Mouse (Mus musculus): ENCODE results near the gene Frrs1. TPM values are rescaled to one million over a fixed set of nuclear protein-coding genes. Genes with fewer than 3 reads are reported as not detected.

The Frrs1 gene
- polyA plus RNA-seq, 1 experiment from 2014 or later, result 66.7 TPM

DNA sequence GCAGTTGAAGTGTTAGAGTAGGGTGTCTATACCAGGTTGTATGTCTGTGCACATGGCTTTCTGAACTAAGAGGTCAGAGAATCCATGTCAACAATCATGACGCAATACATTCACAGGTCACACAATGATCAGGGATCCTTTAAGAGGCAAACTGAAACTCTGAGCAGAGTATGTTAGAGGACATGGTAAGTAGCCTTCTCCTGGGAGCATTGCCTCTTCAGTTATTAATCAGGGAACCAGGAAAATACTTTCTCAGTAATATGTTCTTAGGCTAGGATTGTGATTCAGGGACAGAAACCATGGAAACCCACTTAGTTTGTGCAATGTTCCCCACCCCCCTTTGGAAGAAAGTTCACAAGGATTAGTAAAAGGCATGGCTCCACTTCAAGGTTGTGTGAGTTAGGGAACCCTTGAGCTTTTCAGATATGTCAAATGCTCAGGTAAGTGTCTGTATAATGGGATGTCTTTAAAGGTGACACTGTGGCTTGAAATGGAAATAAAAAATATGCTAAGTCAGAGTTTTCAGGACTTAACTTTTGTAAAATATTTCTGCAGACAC lies 82.4 kb downstream of the Frrs1 start:
- Histone ChIP-seq H3K27ac (ENCODE audit: low read depth, low read length) (no peak overlapping the region), H3K27me3 (replicated peaks; ENCODE audit: control insufficient read depth, insufficient read depth, low read length) (no peaks in the 10 kb centered on the region), H3K36me3 (ENCODE audit: control insufficient read depth, insufficient read depth, low read length) (no peaks in the 10 kb centered on the region), H3K4me2 (no peak overlapping the region), H3K9ac (ENCODE audit: low read depth, low read length) (no peak overlapping the region), H3K4me3 (ENCODE audit: low read depth, low read length) (no peak overlapping the region), H3K9me3 (ENCODE audit: control insufficient read depth, low read length) (no peaks in the 10 kb centered on the region), H3K4me1 (replicated peaks; ENCODE audit: control insufficient read depth, insufficient read depth, low read length) (no peaks in the 10 kb centered on the region)
- no peak for ATAC-seq (replicated peaks; ENCODE audit: low FRiP score)
- WGBS, result 89% methylated on average over 1 of the region's 1 CpGs
- no peak for DNase-seq (ENCODE audit: low spot score)

DNA sequence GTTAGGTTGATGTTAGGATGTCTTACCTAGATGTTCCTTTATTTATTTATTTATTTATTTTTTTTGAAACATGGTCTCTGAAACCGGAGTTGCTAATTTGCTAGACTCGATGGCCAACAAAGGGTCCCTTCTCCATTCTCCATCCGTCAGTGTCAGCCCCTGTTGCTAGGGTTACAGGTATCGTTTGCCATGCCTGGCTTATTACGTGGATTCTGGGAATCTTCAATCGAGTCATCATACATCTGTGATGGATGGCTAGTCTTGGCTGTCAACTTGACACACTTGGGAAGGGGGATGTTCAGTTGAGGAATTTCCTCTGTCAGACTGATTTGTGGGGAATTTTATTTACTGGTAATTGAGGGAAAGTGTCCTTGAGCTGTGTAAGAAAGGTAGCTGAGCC lies 83.5 kb downstream of the Frrs1 start:
- no peaks in the 10 kb centered on the region for H3K36me3 ChIP-seq (ENCODE audit: control insufficient read depth, insufficient read depth, low read length)
- ATAC-seq (replicated peaks; ENCODE audit: low FRiP score) (no peak), DNase-seq (ENCODE audit: low spot score) (no peak)
- no peak overlapping the region for H3K4me3 ChIP-seq (ENCODE audit: low read depth, low read length)
- no peak overlapping the region for H3K27ac ChIP-seq (ENCODE audit: low read depth, low read length)
- 80% methylated on average over 6 of the region's 6 CpGs for WGBS
- no peaks in the 10 kb centered on the region for H3K9me3 ChIP-seq (ENCODE audit: control insufficient read depth, low read length)
- H3K9ac ChIP-seq (ENCODE audit: low read depth, low read length), result no peak overlapping the region
- no peaks in the 10 kb centered on the region for H3K4me1 ChIP-seq (replicated peaks; ENCODE audit: control insufficient read depth, insufficient read depth, low read length)
- no peak overlapping the region for H3K4me2 ChIP-seq
- no peaks in the 10 kb centered on the region for H3K27me3 ChIP-seq (replicated peaks; ENCODE audit: control insufficient read depth, insufficient read depth, low read length)

DNA sequence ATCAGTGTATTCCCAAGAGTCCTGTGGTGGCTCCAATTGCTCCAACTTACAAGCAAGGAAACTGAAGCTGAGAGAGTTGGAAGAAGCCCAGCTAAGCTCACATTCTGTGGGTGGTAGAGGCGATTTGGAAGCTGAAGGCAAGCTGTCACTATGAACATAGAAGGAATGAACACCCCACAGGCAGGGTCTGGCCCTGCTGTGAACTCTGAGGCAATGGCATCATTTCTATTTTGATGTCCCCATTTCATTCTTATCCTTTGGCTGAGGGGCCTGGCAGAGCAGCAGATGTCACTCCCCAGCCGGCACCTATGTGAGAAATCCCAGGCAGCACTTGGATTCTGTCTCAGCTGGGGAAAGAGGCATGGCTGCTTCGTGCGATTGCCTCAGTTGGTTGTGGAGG lies 84.2 kb downstream of the Frrs1 start:
- no peak overlapping the region for H3K27ac ChIP-seq (ENCODE audit: low read depth, low read length)
- H3K4me3 ChIP-seq (ENCODE audit: low read depth, low read length), result no peak overlapping the region
- H3K27me3 ChIP-seq (replicated peaks; ENCODE audit: control insufficient read depth, insufficient read depth, low read length), result no peaks in the 10 kb centered on the region
- H3K9me3 ChIP-seq (ENCODE audit: control insufficient read depth, low read length), result no peaks in the 10 kb centered on the region
- no peaks in the 10 kb centered on the region for H3K4me1 ChIP-seq (replicated peaks; ENCODE audit: control insufficient read depth, insufficient read depth, low read length)
- ATAC-seq (replicated peaks; ENCODE audit: low FRiP score) (no peak), DNase-seq (ENCODE audit: low spot score) (no peak)
- no peak overlapping the region for H3K4me2 ChIP-seq
- H3K9ac ChIP-seq (ENCODE audit: low read depth, low read length), result no peak overlapping the region
- no peaks in the 10 kb centered on the region for H3K36me3 ChIP-seq (ENCODE audit: control insufficient read depth, insufficient read depth, low read length)
- WGBS, result 53% methylated on average over 4 of the region's 4 CpGs

DNA sequence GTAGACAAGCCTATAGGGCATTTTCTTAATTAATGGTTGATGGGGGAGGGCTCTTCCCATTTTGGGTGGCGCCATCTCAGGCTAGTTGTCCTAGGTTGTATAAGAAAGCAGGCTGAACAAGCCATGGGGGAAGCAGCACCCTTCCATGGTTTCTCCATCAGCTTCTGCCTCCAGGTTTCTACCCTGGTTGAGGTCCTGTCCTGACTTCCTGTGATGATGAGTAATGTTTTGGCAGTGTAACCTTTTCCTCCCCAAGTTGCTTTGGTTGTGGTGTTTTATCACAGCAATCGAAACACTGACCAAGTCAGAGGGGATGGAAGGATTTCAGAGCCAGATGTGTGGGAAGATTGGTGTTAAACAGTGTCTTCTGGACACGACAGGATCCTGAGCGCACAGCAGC lies 87.2 kb downstream of the Frrs1 start:
- Histone ChIP-seq H3K36me3 (ENCODE audit: control insufficient read depth, insufficient read depth, low read length) (no peaks in the 10 kb centered on the region), H3K9me3 (ENCODE audit: control insufficient read depth, low read length) (no peaks in the 10 kb centered on the region), H3K27me3 (replicated peaks; ENCODE audit: control insufficient read depth, insufficient read depth, low read length) (no peaks in the 10 kb centered on the region), H3K4me3 (ENCODE audit: low read depth, low read length) (no peak overlapping the region), H3K4me2 (no peak overlapping the region), H3K4me1 (replicated peaks; ENCODE audit: control insufficient read depth, insufficient read depth, low read length) (no peaks in the 10 kb centered on the region), H3K9ac (ENCODE audit: low read depth, low read length) (no peak overlapping the region), H3K27ac (ENCODE audit: low read depth, low read length) (no peak overlapping the region)
- WGBS, result 74% methylated on average over 4 of the region's 4 CpGs
- ATAC-seq (replicated peaks; ENCODE audit: low FRiP score) (no peak), DNase-seq (ENCODE audit: low spot score) (no peak)

DNA sequence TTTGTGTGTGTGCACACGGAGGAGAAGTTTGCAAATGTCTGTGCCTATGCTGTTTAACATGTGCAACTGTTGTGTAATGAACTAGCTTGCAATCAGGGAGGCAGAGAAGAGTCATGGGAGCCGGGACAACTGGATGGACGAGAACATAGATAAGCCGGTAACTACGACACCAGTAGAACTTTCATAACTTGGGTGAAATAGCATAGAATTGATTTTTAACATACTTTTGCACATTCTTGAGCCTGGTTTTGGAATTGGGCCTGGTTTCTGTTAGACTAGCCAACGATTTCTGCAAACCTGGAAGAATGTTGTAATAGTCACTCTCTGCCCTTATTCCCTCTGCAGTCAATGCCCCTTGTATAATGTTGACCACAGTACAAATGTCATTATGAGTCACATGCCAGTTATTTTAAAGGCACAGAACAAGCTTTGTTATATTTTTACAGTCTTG lies 91.4 kb downstream of the Frrs1 start:
- ATAC-seq (replicated peaks; ENCODE audit: low FRiP score), result no peak
- DNase-seq (ENCODE audit: low spot score), result no peak
- no peak overlapping the region for H3K4me2 ChIP-seq
- H3K9ac ChIP-seq (ENCODE audit: low read depth, low read length), result no peak overlapping the region
- no peak overlapping the region for H3K4me3 ChIP-seq (ENCODE audit: low read depth, low read length)
- H3K27ac ChIP-seq (ENCODE audit: low read depth, low read length), result no peak overlapping the region
- no peaks in the 10 kb centered on the region for H3K36me3 ChIP-seq (ENCODE audit: control insufficient read depth, insufficient read depth, low read length)
- H3K4me1 ChIP-seq (replicated peaks; ENCODE audit: control insufficient read depth, insufficient read depth, low read length), result no peaks in the 10 kb centered on the region
- H3K27me3 ChIP-seq (replicated peaks; ENCODE audit: control insufficient read depth, insufficient read depth, low read length), result no peaks in the 10 kb centered on the region
- 75% methylated on average over 6 of the region's 6 CpGs for WGBS
- H3K9me3 ChIP-seq (ENCODE audit: control insufficient read depth, low read length), result no peaks in the 10 kb centered on the region

DNA sequence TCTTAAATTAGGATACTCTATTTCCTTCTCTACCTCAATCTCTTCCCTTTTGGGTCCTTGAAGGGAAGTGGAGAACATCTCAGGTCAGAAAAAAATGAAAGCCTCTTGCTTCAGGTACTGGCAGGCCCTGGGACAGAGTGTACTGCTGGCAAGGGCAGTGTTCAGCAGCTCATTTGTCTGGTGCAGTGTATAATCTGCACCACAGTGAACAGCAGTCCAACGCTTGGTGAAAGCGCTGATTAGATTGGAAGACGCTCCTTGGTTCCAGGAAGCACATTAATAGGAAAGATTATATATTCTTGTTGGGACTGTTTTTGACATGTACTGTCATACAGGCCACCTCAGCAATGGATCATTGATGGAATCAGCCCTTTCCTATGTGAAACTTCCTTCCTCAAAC lies 92.2 kb downstream of the Frrs1 start:
- no peak overlapping the region for H3K4me2 ChIP-seq
- H3K9me3 ChIP-seq (ENCODE audit: control insufficient read depth, low read length), result no peaks in the 10 kb centered on the region
- ATAC-seq (replicated peaks; ENCODE audit: low FRiP score) (no peak), DNase-seq (ENCODE audit: low spot score) (no peak)
- no peaks in the 10 kb centered on the region for H3K36me3 ChIP-seq (ENCODE audit: control insufficient read depth, insufficient read depth, low read length)
- H3K27me3 ChIP-seq (replicated peaks; ENCODE audit: control insufficient read depth, insufficient read depth, low read length), result no peaks in the 10 kb centered on the region
- H3K4me3 ChIP-seq (ENCODE audit: low read depth, low read length), result no peak overlapping the region
- WGBS, result 78% methylated on average over 3 of the region's 3 CpGs
- H3K4me1 ChIP-seq (replicated peaks; ENCODE audit: control insufficient read depth, insufficient read depth, low read length), result no peaks in the 10 kb centered on the region
- H3K27ac ChIP-seq (ENCODE audit: low read depth, low read length), result no peak overlapping the region
- no peak overlapping the region for H3K9ac ChIP-seq (ENCODE audit: low read depth, low read length)

DNA sequence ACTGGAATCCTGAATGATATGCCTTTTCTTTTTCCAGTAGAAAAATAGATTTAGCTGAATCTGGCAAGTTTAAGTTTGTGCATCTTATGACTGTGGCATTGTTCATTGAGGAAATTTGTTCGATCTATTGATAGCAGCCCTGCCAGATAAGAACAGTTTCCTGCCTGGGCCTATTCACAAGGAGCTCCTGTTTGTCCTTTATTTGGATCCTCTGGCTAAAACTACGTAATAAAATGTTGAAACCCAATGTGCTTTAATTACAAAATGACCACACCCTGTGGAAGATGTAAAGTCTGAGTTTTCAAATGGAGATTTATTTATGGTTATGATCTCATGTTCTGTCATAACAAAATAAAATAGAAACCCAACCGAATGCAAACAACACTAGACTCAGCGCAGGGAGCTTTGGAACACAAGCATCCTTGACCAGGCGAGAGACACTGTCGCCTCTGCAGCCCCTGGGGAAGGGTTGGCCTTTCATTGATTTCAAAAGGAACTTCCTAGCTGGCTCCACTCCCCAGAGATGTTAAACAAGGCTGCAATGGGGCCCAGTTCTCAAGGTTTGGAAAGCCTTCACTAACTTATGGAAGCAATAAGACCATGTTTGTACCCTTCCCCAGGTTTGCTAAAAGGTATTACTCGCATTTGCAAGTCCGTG lies 93.1 kb downstream of the Frrs1 start:
- Histone ChIP-seq H3K27ac (ENCODE audit: low read depth, low read length) (no peak overlapping the region), H3K4me2 (no peak overlapping the region), H3K36me3 (ENCODE audit: control insufficient read depth, insufficient read depth, low read length) (no peaks in the 10 kb centered on the region), H3K4me1 (replicated peaks; ENCODE audit: control insufficient read depth, insufficient read depth, low read length) (no peaks in the 10 kb centered on the region), H3K9ac (ENCODE audit: low read depth, low read length) (no peak overlapping the region), H3K4me3 (ENCODE audit: low read depth, low read length) (no peak overlapping the region), H3K27me3 (replicated peaks; ENCODE audit: control insufficient read depth, insufficient read depth, low read length) (no peaks in the 10 kb centered on the region), H3K9me3 (ENCODE audit: control insufficient read depth, low read length) (no peaks in the 10 kb centered on the region)
- WGBS, result 73% methylated on average over 8 of the region's 8 CpGs
- DNase-seq (ENCODE audit: low spot score), result no peak
- no peak for ATAC-seq (replicated peaks; ENCODE audit: low FRiP score)

DNA sequence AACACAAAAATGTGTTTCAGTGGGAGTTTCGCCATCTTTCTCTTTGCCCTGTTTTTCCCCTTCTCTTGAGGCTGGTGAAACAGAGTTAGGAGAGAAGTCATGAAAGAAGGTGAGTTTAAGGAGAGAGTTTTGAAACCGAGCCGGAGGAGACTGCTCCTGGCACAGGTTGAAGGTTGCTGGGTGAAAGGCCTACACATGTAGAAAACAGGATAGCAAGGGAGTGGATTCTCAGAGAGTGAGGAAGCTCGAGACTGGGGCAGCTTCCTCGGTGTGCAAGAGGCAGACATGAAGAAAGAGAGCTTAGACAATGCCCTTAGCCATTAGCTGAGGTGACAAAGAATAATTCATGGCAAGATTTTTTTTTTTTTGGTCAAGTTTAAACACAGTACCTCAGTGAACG lies 94.1 kb downstream of the Frrs1 start:
- DNase-seq (ENCODE audit: low spot score) (no peak), ATAC-seq (replicated peaks; ENCODE audit: low FRiP score) (no peak)
- no peak overlapping the region for H3K4me2 ChIP-seq
- H3K9me3 ChIP-seq (ENCODE audit: control insufficient read depth, low read length), result no peaks in the 10 kb centered on the region
- no peaks in the 10 kb centered on the region for H3K27me3 ChIP-seq (replicated peaks; ENCODE audit: control insufficient read depth, insufficient read depth, low read length)
- H3K4me1 ChIP-seq (replicated peaks; ENCODE audit: control insufficient read depth, insufficient read depth, low read length), result no peaks in the 10 kb centered on the region
- H3K27ac ChIP-seq (ENCODE audit: low read depth, low read length), result no peak overlapping the region
- no peak overlapping the region for H3K9ac ChIP-seq (ENCODE audit: low read depth, low read length)
- 82% methylated on average over 6 of the region's 6 CpGs for WGBS
- no peak overlapping the region for H3K4me3 ChIP-seq (ENCODE audit: low read depth, low read length)
- no peaks in the 10 kb centered on the region for H3K36me3 ChIP-seq (ENCODE audit: control insufficient read depth, insufficient read depth, low read length)

DNA sequence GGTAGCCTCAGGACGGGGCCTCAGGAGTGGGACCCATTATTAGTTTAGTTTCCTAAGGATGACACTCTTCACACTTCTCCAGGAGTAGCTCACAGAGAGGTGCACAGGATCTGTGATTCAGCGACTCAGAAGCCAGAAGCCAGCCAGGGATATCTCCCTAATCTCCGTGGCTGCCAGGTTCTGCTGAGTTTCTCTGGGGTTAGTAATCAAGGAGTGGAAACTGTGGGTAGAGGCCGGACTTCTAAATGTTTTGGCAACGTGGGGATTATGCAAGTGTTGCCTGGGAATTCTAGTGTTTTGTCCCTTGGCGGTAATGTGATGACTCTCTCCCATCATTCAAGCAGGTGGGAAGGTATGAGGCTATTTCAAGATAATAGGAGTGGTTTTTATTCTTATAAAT lies 95.8 kb downstream of the Frrs1 start:
- no peaks in the 10 kb centered on the region for H3K9me3 ChIP-seq (ENCODE audit: control insufficient read depth, low read length)
- no peaks in the 10 kb centered on the region for H3K27me3 ChIP-seq (replicated peaks; ENCODE audit: control insufficient read depth, insufficient read depth, low read length)
- no peak overlapping the region for H3K27ac ChIP-seq (ENCODE audit: low read depth, low read length)
- H3K4me2 ChIP-seq, result no peak overlapping the region
- WGBS, result 61% methylated on average over 6 of the region's 6 CpGs
- no peak overlapping the region for H3K9ac ChIP-seq (ENCODE audit: low read depth, low read length)
- H3K36me3 ChIP-seq (ENCODE audit: control insufficient read depth, insufficient read depth, low read length), result no peaks in the 10 kb centered on the region
- ATAC-seq (replicated peaks; ENCODE audit: low FRiP score), result no peak
- DNase-seq (ENCODE audit: low spot score), result no peak
- no peaks in the 10 kb centered on the region for H3K4me1 ChIP-seq (replicated peaks; ENCODE audit: control insufficient read depth, insufficient read depth, low read length)
- no peak overlapping the region for H3K4me3 ChIP-seq (ENCODE audit: low read depth, low read length)

Measured in liver, embryonic 11.5 days (tissue).